In genomic region chr8:80792214-80792613, GRCm38 (mm10) we compare ENCODE assay signal across 22 mouse cellular contexts. TPM values are rescaled to one million over a fixed set of nuclear protein-coding genes. Genes with fewer than 3 reads are reported as not detected.
A peak's percentile ranks its signal among the peaks of the same experiment; 100 is the strongest.
DNase-seq lines count a peak whose midpoint lies in the region; ATAC-seq and TF ChIP-seq lines count a peak whose summit lies in the region.
"Had no signal": no experiment of that assay in that cellular context is flagged by ENCODE, and none has a peak within 500 bp of the region (broad histone marks: within the 10 kb centered on the region; RNA-seq: fewer than 3 reads in every experiment).

No protein-coding gene starts in this region.

- no peak overlapping the region for H3K4me2 ChIP-seq in liver, embryonic 14.5 days (ENCODE audit: low read depth)
- H3K4me2 ChIP-seq: embryonic facial prominence, embryonic 15.5 days; heart, embryonic 15.5 days; midbrain, embryonic 11.5 days had no signal

- H3K9ac ChIP-seq in heart, adult 2 months (ENCODE audit: low read depth, low read length), result no peak overlapping the region
- no peak overlapping the region for H3K9ac ChIP-seq in liver, embryonic 14.5 days (replicated peaks)
- H3K9ac ChIP-seq: embryonic facial prominence, embryonic 15.5 days; heart, embryonic 15.5 days had no signal

- intact Hi-C loops in heart, adult 2 months (cut with DNase I), result loop anchor here (5.0 kb wide), 1 partner anchor 85 kb away; no protein-coding TSS in a partner anchor
- intact Hi-C loops in heart, postnatal 10 days (cut with DNase I), result no loop called here

- TF ChIP-seq EP300 in heart, adult 2 months (IDR thresholded peaks at IDR 0.05; ENCODE audit: insufficient read depth, low read depth, low read length), result no peak
- TF ChIP-seq EP300 in liver, embryonic 14.5 days (IDR thresholded peaks at IDR 0.05; ENCODE audit: low read depth), result no peak

- ATAC-seq in liver, embryonic 14.5 days (ENCODE audit: insufficient read depth), result no peak
- ATAC-seq in Patski, result no peak

- POLR2A ChIA-PET in Patski (lab: Charles Lee), result interaction anchor here (0.6 kb wide), 1 partner anchor 207 kb away, joined by 3 read pairs; no protein-coding TSS in a partner anchor

- H3K4me1 ChIP-seq in heart, adult 2 months (ENCODE audit: control insufficient read depth, insufficient read depth, low read length), result peaks cover 9% of the 10 kb centered on the region
- H3K4me1 ChIP-seq in liver, embryonic 14.5 days (replicated peaks; ENCODE audit: control insufficient read depth in 2 of 2, insufficient read depth in 2 of 2, low read length in 1 of 2), result no peaks in the 10 kb centered on the region
- H3K4me1 ChIP-seq in cerebellum, adult 2 months (ENCODE audit: control insufficient read depth, insufficient read depth, low read length), result 0 out of 2 replicates have a peak, but pooled peaks cover 2% of the 10 kb centered on the region

- no peaks in the 10 kb centered on the region for H3K27me3 ChIP-seq in heart, adult 2 months (ENCODE audit: control insufficient read depth, insufficient read depth, low read length)
- no peaks in the 10 kb centered on the region for H3K27me3 ChIP-seq in liver, embryonic 14.5 days (ENCODE audit: control insufficient read depth, insufficient read depth, low read length)
- no peaks in the 10 kb centered on the region for H3K27me3 ChIP-seq in Patski
- no peaks in the 10 kb centered on the region for H3K27me3 ChIP-seq in cerebellum, adult 2 months (ENCODE audit: control insufficient read depth, insufficient read depth, low read length)
- H3K27me3 ChIP-seq: embryonic facial prominence, embryonic 15.5 days; heart, embryonic 15.5 days had no signal

- no peak for DNase-seq in heart, adult 2 months
- no peak for DNase-seq in heart, postnatal 10 days
- DNase-seq in liver, embryonic 14.5 days (ENCODE audit: low read depth in 3 of 3, low spot score in 3 of 3), result no peak
- DNase-seq in liver (no peak), A20 (ENCODE audit: low read depth, low spot score) (peak; percentile 38), Patski (ENCODE audit: low read depth, low spot score) (no peak)
- no peak for DNase-seq in frontal cortex, postnatal 25 days (ENCODE audit: low spot score in 2 of 2)
- no peak for DNase-seq in cerebellum, adult 2 months
- DNase-seq: cerebellum, postnatal 14 days; embryo, embryonic 11 days; gastrocnemius, postnatal 14 days; heart, adult 18-20 months; kidney, postnatal 4 days; lung, adult 18-20 months; right cerebral cortex, postnatal 4 days; thymus, postnatal 36 days had no signal

- H3K36me3 ChIP-seq in heart, adult 2 months (ENCODE audit: control insufficient read depth, insufficient read depth, low read length), result peaks cover 6% of the 10 kb centered on the region
- peaks cover 30% of the 10 kb centered on the region for H3K36me3 ChIP-seq in liver, embryonic 14.5 days (replicated peaks; ENCODE audit: control insufficient read depth, insufficient read depth, low read depth)

- CTCF ChIA-PET in Patski (lab: Charles Lee), result interaction anchor here (0.9 to 2.8 kb wide), 5 partner anchors 9 to 78 kb away, joined by 3 to 12 read pairs (median 6); no protein-coding TSS in a partner anchor

- TF ChIP-seq CTCF in heart, adult 2 months (IDR thresholded peaks at IDR 0.05), result peak; percentile 62
- TF ChIP-seq CTCF in liver, embryonic 14.5 days (IDR thresholded peaks at IDR 0.05; ENCODE audit: low read depth), result peak; percentile 11; the same call in 1 of the 2 replicates
- TF ChIP-seq CTCF in Patski (IDR thresholded peaks at IDR 0.05), result peak; percentile 61
- TF ChIP-seq CTCF in cerebellum, adult 2 months (IDR thresholded peaks at IDR 0.05; ENCODE audit: borderline replicate concordance, insufficient read depth, low read depth, low read length), result no peak

- in situ Hi-C loops in Patski (cut with MboI; ENCODE audit: low pct_unique_long_range_greater_than_20kb), result loop anchor here (10.0 kb wide), 1 partner anchor 83 kb away; no protein-coding TSS in a partner anchor

- H3K9me3 ChIP-seq in liver, embryonic 14.5 days (ENCODE audit: control insufficient read depth, low read length), result no peaks in the 10 kb centered on the region
- H3K9me3 ChIP-seq: embryonic facial prominence, embryonic 15.5 days; G1E; heart, embryonic 15.5 days; hindbrain, embryonic 10.5 days had no signal

- H3K79me2 ChIP-seq in heart, adult 2 months (replicated peaks; ENCODE audit: control insufficient read depth, insufficient read depth, low read length), result 0 out of 2 replicates have a peak, but pooled peaks cover 9% of the 10 kb centered on the region

- H3K4me3 ChIP-seq in heart, adult 2 months, result no peak overlapping the region
- H3K4me3 ChIP-seq in liver, embryonic 14.5 days (ENCODE audit: insufficient read depth in 1 of 2, low read depth in 2 of 2, low read length in 2 of 2), result no peak overlapping the region
- no peak overlapping the region for H3K4me3 ChIP-seq in cerebellum, adult 2 months (replicated peaks; ENCODE audit: insufficient read depth, low read depth, low read length)
- H3K4me3 ChIP-seq: embryonic facial prominence, embryonic 15.5 days; heart, embryonic 15.5 days; hindbrain, embryonic 10.5 days had no signal

- H3K27ac ChIP-seq in heart, adult 2 months, result no peak overlapping the region
- no peak overlapping the region for H3K27ac ChIP-seq in liver, embryonic 14.5 days
- H3K27ac ChIP-seq in cerebellum, adult 2 months (ENCODE audit: insufficient read depth, low read length), result no peak overlapping the region
- H3K27ac ChIP-seq: embryonic facial prominence, embryonic 15.5 days; heart, embryonic 15.5 days; hindbrain, embryonic 10.5 days; macrophage had no signal

- WGBS in heart, adult 2 months, result 91% methylated on average over 5 of the region's 5 CpGs
- WGBS in liver, embryonic 14.5 days (ENCODE audit: insufficient replicate concordance), result 80% methylated on average over 5 of the region's 5 CpGs
- WGBS in cerebellum, adult 2 months, result 95% methylated on average over 5 of the region's 5 CpGs

- TF ChIP-seq POLR2A in heart, adult 2 months (IDR thresholded peaks at IDR 0.05; ENCODE audit: insufficient read depth, low read depth, low read length), result no peak
- TF ChIP-seq POLR2A in cerebellum, adult 2 months (IDR thresholded peaks at IDR 0.05; ENCODE audit: borderline replicate concordance, insufficient read depth, low read length), result no peak

RNA-seq across cellular contexts. Expression of gene Smarca5, which starts 52.9 kb away (rescaled TPM):
- 10 to 100 TPM; 37.9 to 43.5 TPM for total RNA-seq in heart, adult 2 months (2021)
- polyA plus RNA-seq in heart, adult 2 months (2012; rRNA removed), result 3.5 and 7.8 TPM in 2 replicates
- 10 to 100 TPM; 40.4 to 44.6 TPM for total RNA-seq in heart, postnatal 10 days (2021)
- polyA plus RNA-seq in liver, embryonic 14.5 days (2012; rRNA removed), result 6.9 and 15.2 TPM in 2 replicates
- 47.5 and 55.9 TPM in 2 replicates for polyA plus RNA-seq in liver, embryonic 14.5 days (2014; fragmentation: Nextera tagmentation; extraction: Ambion mirVana)
- 69.2 TPM for polyA plus RNA-seq in Patski (2021)
- 18.9 and 20.7 TPM in 2 replicates for polyA plus RNA-seq in cerebellum, adult 2 months (2012; rRNA removed)
